Mouse (Mus musculus): ENCODE data around the gene Mau2. TPM values are rescaled to one million over a fixed set of nuclear protein-coding genes. Genes with fewer than 3 reads are reported as not detected.
"Not testable (repeated sequence)": the region's sequence is repeated elsewhere in the genome, so short reads cannot be mapped to it uniquely, and the experiment has no call there.

The Mau2 gene
- polyA plus RNA-seq, 1 experiment = 83.3 TPM

DNA sequence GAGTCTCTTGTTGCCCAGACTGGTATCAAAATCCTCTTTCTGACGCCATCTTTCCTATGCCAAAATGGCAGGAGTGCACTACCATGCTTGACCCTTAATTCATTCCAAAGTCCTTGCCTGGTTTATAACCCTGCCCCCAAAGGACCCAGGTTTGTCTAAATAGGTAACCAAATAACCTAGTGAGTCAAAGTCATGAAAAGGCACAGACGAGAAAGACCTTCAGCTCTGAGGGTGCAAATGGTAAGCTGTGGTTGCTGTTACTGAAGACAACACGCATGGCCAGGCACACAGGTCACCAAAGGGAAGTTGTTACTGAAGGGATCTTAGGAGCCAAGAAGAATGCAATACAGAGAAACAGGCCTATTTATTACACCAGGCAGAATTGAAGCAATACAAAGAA is 43.8 kb downstream of the Mau2 start:
- WGBS = 81% methylated on average over 3 of the region's 3 CpGs

DNA sequence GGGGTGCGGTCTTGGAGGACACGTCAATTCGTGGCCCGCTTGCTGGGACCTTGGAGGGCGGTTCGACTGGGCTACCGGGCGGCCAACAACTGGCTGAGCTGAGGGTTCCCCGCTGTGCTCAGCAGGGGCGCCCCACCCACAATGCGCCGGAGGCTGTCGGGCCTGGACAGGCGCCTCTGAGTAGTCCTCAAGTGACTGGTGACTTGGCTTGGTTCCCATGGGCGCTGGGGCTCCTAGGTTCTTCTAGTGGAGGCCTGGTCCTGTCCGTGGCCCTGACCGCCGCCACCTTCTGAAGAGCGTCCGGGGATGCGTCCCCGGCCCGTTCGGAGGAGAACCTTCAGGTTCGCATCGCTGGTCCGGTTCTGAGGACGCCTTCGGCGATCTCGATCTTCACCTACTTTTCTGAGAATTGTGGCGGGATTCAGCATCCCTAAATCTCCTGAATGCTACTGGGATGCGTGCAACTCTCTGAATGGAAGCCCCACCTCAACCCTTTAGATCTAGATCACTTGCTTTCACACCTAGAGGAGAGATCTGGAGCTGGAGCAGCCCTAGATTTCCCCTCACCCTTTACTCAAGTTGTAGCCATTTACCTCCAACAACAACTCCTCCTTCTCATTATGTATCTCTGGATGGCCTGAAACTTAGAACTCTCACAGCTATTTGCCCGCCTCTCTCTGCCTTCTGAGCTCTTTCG is 45.8 kb downstream of the Mau2 start:
- peak; percentile 55 for TF ChIP-seq POLR2A (IDR thresholded peaks at IDR 0.05; ENCODE audit: low read depth, low read length)
- TF ChIP-seq CTCF (IDR thresholded peaks at IDR 0.05; ENCODE audit: extremely low read depth, insufficient read depth, insufficient read length, insufficient replicate concordance) = no peak
- Histone ChIP-seq H3K27ac (ENCODE audit: insufficient read depth, low read length) (peak overlapping the region; percentile 84), H3K36me3 (ENCODE audit: control insufficient read depth, insufficient read depth, low read length) (no peaks in the 10 kb centered on the region), H3K27me3 (ENCODE audit: control insufficient read depth, insufficient read depth, low read length) (no peaks in the 10 kb centered on the region), H3K4me3 (ENCODE audit: extremely low read depth, insufficient read depth, insufficient read length) (peak overlapping the region; percentile 66), H3K4me1 (ENCODE audit: control insufficient read depth, insufficient read depth, insufficient read length) (peaks cover 11% of the 10 kb centered on the region; the same call in 1 of the 2 replicates)
- no peak for DNase-seq (ENCODE audit: low read depth in 1 of 2, low spot score in 2 of 2)
- 3% methylated on average over 35 of the region's 35 CpGs for WGBS

More for the DNA sequence above, 43.8 kb downstream of the Mau2 start:
- Histone ChIP-seq H3K36me3 (ENCODE audit: control insufficient read depth, insufficient read depth, low read length) (no peaks in the 10 kb centered on the region), H3K27ac (ENCODE audit: insufficient read depth, low read length) (no peak overlapping the region), H3K27me3 (ENCODE audit: control insufficient read depth, insufficient read depth, low read length) (no peaks in the 10 kb centered on the region), H3K4me3 (ENCODE audit: extremely low read depth, insufficient read depth, insufficient read length) (no peak overlapping the region), H3K4me1 (ENCODE audit: control insufficient read depth, insufficient read depth, insufficient read length) (peaks cover 23% of the 10 kb centered on the region; the same call in 1 of the 2 replicates)
- DNase-seq (ENCODE audit: low read depth in 1 of 2, low spot score in 2 of 2) = no peak
- no peak for TF ChIP-seq POLR2A (IDR thresholded peaks at IDR 0.05; ENCODE audit: low read depth, low read length)
- TF ChIP-seq CTCF (IDR thresholded peaks at IDR 0.05; ENCODE audit: extremely low read depth, insufficient read depth, insufficient read length, insufficient replicate concordance) = no peak

DNA sequence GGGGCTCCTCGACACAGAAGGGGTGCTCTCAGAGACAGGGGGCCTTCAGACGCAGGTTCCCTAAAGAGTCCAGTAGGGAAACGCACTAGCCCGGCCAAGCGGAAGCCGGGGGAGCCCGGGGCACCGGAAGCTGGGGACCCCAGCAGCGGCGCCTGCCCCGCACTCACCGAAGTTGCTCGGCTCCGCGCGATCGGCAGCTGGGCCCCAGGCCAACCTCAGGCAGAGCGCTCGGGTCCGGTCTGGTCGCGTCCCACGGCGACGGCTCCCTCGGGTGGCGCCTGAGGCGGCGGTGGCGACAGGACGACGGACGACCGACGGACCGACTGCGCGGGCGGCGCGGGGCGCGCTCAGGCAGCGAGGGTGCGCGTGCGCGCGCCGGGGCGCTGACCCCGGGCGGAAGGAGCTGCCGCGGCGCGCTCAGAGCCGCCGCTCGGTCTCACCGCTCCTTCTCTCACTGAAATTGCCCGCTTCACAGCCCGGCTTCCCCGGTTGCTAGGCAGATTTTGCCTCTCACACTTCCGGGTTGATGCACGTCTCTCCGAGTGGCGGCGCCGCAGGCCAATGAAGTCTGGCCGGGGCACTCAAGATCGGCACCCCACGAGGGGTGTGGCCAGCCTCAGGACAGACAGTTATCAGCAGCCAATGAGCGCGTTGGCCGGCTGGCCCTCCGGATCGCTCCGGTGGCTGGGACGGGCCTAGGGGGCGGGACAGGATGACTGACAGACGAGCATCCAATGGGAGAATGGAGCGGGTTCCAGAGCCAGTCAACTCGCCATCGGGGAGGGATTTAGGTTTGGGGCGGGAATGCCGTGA is 46.6 kb downstream of the Mau2 start, which contains the start of gene Gatad2a:
Gene Gatad2a (minus strand): TSS at position 609 of the 813 bp plus-strand sequence.
- Histone ChIP-seq H3K4me3 (ENCODE audit: extremely low read depth, insufficient read depth, insufficient read length) (peak within 1 kb of the TSS; percentile 83), H3K27me3 (ENCODE audit: control insufficient read depth, insufficient read depth, low read length) (no peaks in the 10 kb centered on the region), H3K36me3 (ENCODE audit: control insufficient read depth, insufficient read depth, low read length) (no peaks in the 10 kb centered on the region), H3K4me1 (ENCODE audit: control insufficient read depth, insufficient read depth, insufficient read length) (peaks cover 9% of the 10 kb centered on the region; the same call in 1 of the 2 replicates), H3K27ac (ENCODE audit: insufficient read depth, low read length) (peak within 1 kb of the TSS; percentile 90)
- TF ChIP-seq POLR2A (IDR thresholded peaks at IDR 0.05; ENCODE audit: low read depth, low read length) (peak; percentile 46), CTCF (IDR thresholded peaks at IDR 0.05; ENCODE audit: extremely low read depth, insufficient read depth, insufficient read length, insufficient replicate concordance) (no peak)
- peak; percentile 99 to 100 for DNase-seq (ENCODE audit: low read depth in 1 of 2, low spot score in 2 of 2)
- whole genome bisulfite sequencing = under 1% methylated on average over 87 of the region's 87 CpGs

DNA sequence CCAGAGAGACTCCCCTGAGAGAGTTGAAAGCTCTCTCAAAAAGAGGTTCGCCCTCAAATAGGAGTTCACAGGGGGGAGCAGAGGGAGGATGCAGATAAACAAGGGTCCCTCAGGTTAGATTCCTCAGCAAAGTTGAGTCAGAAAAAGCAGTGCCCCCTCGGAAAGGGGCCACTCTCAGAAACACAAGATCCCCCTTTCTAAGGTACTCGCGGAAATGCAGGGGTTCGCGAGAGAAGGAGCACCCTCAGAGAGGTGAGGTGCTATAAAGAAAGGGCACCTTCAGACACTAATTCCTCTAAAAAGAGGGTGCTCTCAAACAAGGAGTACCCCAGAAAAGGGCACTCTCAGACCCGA is 47.1 kb downstream of the Mau2 start:
- DNase-seq (ENCODE audit: low read depth in 1 of 2, low spot score in 2 of 2) = no peak
- Histone ChIP-seq H3K27ac (ENCODE audit: insufficient read depth, low read length) (peak overlapping the region; percentile 90), H3K4me3 (ENCODE audit: extremely low read depth, insufficient read depth, insufficient read length) (peak overlapping the region; percentile 83), H3K27me3 (ENCODE audit: control insufficient read depth, insufficient read depth, low read length) (no peaks in the 10 kb centered on the region), H3K4me1 (ENCODE audit: control insufficient read depth, insufficient read depth, insufficient read length) (peaks cover 8% of the 10 kb centered on the region; the same call in 1 of the 2 replicates), H3K36me3 (ENCODE audit: control insufficient read depth, insufficient read depth, low read length) (no peaks in the 10 kb centered on the region)
- 0% methylated on average over 7 of the region's 7 CpGs for WGBS
- TF ChIP-seq POLR2A (IDR thresholded peaks at IDR 0.05; ENCODE audit: low read depth, low read length) (no peak), CTCF (IDR thresholded peaks at IDR 0.05; ENCODE audit: extremely low read depth, insufficient read depth, insufficient read length, insufficient replicate concordance) (no peak)

DNA sequence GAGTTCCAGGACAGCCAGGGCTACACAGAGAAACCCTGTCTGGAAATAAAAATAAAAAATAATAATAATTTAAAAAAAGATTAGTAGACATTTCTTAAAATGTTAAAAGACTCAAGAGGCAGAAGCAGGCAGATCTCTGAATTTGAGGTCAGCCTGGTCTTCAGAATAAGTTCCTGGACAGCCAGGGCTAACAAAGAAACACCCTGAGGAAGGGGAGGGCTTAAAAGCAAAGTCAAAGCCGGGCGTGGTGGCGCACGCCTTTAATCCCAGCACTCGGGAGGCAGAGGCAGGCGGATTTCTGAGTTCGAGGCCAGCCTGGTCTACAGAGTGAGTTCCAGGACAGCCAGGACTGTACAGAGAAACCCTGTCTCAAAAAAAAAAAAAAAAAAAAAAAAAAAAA is 53.6 kb downstream of the Mau2 start:
- 97% methylated on average over 5 of the region's 7 CpGs for WGBS
- not testable (repeated sequence) for H3K4me3 ChIP-seq (ENCODE audit: extremely low read depth, insufficient read depth, insufficient read length); H3K36me3 ChIP-seq (ENCODE audit: control insufficient read depth, insufficient read depth, low read length); H3K27ac ChIP-seq (ENCODE audit: insufficient read depth, low read length); H3K4me1 ChIP-seq (ENCODE audit: control insufficient read depth, insufficient read depth, insufficient read length); DNase-seq (ENCODE audit: low read depth in 1 of 2, low spot score in 2 of 2); H3K27me3 ChIP-seq (ENCODE audit: control insufficient read depth, insufficient read depth, low read length)

- Histone ChIP-seq H3K4me3 (ENCODE audit: extremely low read depth, insufficient read depth, insufficient read length) (no peak overlapping the region), H3K27ac (ENCODE audit: insufficient read depth, low read length) (no peak overlapping the region), H3K27me3 (ENCODE audit: control insufficient read depth, insufficient read depth, low read length) (no peaks in the 10 kb centered on the region), H3K4me1 (ENCODE audit: control insufficient read depth, insufficient read depth, insufficient read length) (no peaks in the 10 kb centered on the region; the same call in 1 of the 2 replicates), H3K36me3 (ENCODE audit: control insufficient read depth, insufficient read depth, low read length) (no peaks in the 10 kb centered on the region)
- no peak for DNase-seq (ENCODE audit: low read depth in 1 of 2, low spot score in 2 of 2)
- TF ChIP-seq POLR2A (IDR thresholded peaks at IDR 0.05; ENCODE audit: low read depth, low read length) = no peak
- no peak for TF ChIP-seq CTCF (IDR thresholded peaks at IDR 0.05; ENCODE audit: extremely low read depth, insufficient read depth, insufficient read length, insufficient replicate concordance)
These were observed 54.8 kb downstream of the Mau2 start for GRCm38 (mm10) chr8:69987744-69988143.
